Mouse (Mus musculus) duodenum, adult 2 months (tissue): ENCODE data around the gene Mief1. TPM values are rescaled to one million over a fixed set of nuclear protein-coding genes. Genes with fewer than 3 reads are reported as not detected.

Experiments
- polyA plus RNA-seq: library from polyadenylated mRNA; depleted of rRNA; stranded (reverse); fragments of >200 nt; gene quantifications from 2 replicates; pipeline ENCODE4 v1.2.3, GENCODE M21; 2012; ENCODE audit warnings: low replicate concordance; rRNA removed

The Mief1 gene
- 11.9 and 12.6 TPM in 2 replicates for polyA plus RNA-seq

GRCm38 (mm10) chr15:80233733-80234509, at the start of gene Mief1:
Mief1 (plus strand) TSS chr15:80234018.

GRCm38 (mm10) chr15:80235535-80235934, 1.7 kb downstream of the Mief1 start, which contains the start of gene AC140267.1:
AC140267.1 (plus strand) TSS chr15:80235835.

DNA sequence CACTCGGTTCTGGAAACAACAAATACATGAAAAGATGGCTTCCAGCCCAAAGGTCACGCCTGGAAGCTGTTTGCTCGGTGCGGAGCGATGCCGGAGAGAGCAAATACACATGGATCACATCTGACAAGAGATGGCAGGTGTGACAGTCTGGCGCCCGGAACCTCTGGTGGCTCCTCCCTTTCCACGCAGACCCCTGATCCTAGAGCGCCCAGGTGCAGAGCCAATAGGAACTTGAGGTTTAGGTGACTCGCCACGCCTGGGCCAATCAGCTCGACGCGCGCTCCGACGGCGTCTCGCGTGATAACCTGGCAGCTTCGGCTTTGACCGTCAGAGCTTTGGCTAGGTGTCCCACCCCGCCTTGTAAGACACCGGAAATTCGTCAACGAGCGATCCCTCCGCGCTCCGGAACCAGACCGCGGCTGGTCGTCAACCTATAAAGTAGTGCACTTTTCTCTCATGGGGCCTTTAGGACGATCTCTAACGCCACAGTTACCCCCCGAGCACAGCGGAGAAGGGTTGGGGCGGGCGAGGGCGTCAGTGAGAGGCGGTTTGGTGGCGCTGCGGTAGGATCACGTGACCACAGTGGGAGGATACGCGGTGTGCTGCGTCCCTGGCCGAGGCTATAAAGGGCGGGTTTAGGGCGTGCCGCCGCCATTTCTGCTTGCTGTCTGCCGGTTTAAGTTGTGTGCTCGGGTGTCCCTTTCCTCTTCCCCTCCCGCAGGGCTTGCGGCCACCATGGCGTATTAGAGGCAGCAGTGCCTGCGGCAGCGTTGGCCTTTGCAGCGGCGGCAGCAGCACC, 21.2 kb downstream of the Mief1 start, which contains the start of gene Atf4:
Gene Atf4, plus strand, starts transcription at position 338 of the 799 bp plus-strand sequence.

GRCm38 (mm10) chr15:80263610-80264575, 30.1 kb downstream of the Mief1 start, which contains the start of gene Rps19bp1:
Rps19bp1 (minus strand) TSS chr15:80264315.

DNA sequence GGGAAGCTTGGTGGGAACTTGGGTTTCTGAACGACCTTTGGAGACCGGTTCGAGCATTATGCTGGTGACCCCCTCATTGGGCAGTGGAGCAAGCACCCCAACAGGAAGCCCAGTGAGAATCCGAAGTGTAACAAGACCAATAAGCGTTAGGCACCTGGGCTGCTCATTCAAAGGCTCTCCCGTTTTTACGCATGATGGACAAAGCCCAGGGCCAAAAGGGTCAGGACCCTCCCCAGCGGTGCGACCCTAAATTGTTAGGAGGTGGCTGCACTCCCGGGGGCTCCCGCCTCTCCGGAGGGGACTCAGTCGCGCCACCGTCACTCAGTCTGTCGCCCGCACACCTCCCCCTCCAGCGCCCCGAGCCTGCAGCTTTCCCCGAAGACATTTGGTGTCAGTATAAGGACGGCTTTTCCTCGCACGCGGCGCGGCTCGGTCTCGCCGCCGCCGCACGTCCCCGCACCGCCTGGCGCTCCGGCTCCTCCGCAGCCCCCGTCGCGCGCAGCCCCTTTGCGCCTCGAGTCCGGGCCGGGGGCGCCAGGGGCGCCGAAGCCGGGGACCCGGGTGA, 53.1 kb downstream of the Mief1 start, which contains the start of gene Cacna1i:
Gene Cacna1i, plus strand, starts transcription at position 388 of the 565 bp plus-strand sequence.

Other genes with a start within 250 kb of the Mief1 start
- gene Pdgfb, start 219.0 kb upstream of the Mief1 start, polyA plus RNA-seq = 7.5 and 8.5 TPM in 2 replicates
- 18.1 and 34.1 TPM in 2 replicates for gene Syngr1, start 142.7 kb upstream of the Mief1 start, polyA plus RNA-seq
- 194 and 479 TPM in 2 replicates for gene Rpl3, start 142.2 kb upstream of the Mief1 start, polyA plus RNA-seq
- 28.2 and 31.6 TPM in 2 replicates for gene Tab1, start 100.9 kb upstream of the Mief1 start, polyA plus RNA-seq
- gene Mgat3, start 60.3 kb upstream of the Mief1 start, polyA plus RNA-seq = 31.4 and 48.1 TPM in 2 replicates
- not detected in 2 replicates for gene AC140267.1, start 1.8 kb downstream of the Mief1 start, polyA plus RNA-seq
- 123 and 151 TPM in 2 replicates for gene Atf4, start 21.2 kb downstream of the Mief1 start, polyA plus RNA-seq
- gene Rps19bp1, start 30.3 kb downstream of the Mief1 start, polyA plus RNA-seq = 16.1 and 24.4 TPM in 2 replicates
- 0.44 and 1.1 TPM in 2 replicates for gene Cacna1i, start 53.2 kb downstream of the Mief1 start, polyA plus RNA-seq